Mouse (Mus musculus): ENCODE measurements at regions not wholly inside any gene's neighbourhood (a gene's known extent, or its start where the extent isn't known, plus 50 kb on each side); places are given as distances from the start of the nearest gene placed in this dataset.

DNA sequence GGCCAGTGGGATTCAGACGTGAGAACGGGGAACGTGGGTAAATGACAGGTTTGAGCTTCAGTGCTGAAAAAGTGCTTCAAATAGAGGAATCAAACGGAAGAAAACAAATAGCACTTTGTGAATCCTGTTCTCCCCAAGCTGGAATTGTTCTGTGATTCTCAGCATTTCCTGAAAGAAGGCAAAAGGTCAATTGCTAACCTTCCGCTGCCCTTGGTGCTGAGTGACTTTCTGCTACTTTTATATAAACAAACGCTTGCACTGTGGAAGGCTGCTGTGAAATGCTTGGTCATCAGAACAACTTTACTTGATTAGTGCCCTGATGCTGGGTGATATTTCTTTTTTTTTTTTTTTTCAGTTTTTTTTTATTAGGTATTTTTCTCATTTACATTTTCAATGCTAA is 192.3 kb upstream of the Chl1 start:
- DNase-seq: no peak

DNA sequence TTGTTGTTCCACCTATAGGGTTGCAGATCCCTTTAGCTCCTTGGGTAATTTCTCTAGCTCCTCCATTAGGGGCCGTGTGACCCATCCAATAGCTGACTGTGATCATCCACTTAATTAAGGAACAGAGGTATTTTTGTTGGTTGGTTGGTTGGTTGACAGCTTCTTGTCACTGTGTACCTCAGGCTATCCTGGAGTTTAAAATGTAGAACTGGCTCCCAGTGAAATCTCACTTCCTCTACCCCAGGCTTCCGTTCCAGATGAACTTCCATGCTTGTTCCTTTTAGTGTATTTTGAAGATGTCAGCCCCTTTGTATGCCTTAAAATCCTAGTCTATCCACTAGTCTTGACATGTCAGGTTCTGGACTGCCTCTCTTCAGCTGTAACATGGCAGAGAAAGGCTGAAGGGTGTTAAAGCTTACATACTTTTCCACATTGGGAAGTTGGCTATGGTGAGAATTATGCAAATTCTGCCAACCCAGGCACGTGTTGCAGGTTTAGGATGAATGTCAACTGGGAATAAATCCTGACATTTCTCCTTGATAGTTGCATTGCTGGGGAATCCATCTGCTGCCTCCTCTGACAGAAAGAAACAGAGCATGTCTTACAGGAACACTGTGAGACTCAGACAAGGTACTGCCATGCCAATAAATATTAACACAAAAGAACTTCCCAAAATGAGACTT is 191.6 kb upstream of the Chl1 start:
- DNase-seq: no peak

DNA sequence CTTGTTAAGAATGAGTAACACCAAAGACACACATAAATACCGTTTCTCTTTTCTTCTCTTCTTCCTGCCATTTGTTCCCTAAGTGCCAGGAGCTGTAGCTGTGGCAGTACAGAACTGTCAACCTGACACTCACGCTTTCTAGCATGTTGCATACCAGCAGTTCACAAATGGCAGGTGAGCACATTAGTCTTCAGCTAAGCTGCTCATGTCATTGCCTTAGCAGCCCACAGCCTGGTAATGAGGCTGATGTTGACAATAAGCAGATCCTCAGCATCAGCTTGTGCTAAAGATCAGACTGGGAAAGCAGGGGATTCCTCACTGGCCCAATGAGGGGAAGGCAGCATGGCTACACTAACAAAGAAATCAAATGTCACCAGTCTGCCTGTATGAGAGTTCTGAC is 190.4 kb upstream of the Chl1 start:
- no peak for DNase-seq

DNA sequence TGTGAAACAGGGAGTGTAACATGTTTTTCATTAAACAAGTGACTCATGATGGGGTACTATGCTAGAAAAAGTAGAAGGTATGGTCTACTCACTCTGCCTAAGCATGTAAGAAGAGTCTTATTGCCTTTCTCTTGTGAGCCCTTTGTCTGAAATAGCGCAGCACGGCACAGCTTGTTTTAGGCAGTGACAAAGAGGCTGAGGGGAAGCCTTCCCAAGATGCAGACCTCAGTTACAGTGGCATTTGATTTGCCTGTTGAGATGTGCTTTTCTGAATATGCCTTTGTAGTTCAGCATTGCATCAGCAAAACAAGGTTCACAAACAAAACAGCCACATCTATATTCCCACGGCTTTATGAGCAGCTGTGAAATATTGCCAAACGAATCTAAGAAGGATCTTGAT is 189.8 kb upstream of the Chl1 start:
- no peak for DNase-seq

DNA sequence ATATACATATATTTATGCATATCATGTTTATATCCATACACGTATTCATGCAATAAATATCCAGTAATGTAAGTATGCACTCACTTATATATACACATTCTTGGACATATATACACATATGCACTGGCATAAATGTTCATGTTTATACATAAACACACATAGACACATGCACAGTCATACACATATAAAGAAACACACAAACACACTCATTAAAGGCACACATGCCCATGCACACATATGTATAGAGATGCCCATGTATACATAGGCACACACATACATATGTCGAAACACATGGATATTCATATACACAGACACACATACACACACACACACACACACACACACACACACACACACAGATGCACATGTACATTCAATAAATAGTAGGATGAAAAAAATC is 189.3 kb upstream of the Chl1 start:
- DNase-seq: no peak

DNA sequence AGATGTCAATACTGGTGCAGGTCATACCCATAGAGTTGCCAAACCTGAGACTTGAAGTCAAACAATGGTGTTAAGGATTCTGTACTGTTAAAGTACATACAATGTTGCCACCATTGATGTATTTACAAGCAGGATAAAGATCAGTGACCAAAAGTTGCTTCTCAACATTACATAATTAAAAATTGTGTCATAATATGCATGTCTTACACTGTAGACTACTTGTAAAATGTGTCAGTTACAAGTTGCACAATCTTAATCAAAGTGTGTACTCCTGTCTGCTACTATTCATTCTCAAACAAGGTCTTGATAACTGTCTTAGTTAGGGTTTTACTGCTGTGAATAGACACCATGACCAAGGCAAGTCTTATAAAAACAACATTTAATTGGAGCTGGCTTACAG is 187.9 kb upstream of the Chl1 start:
- DNase-seq: no peak

DNA sequence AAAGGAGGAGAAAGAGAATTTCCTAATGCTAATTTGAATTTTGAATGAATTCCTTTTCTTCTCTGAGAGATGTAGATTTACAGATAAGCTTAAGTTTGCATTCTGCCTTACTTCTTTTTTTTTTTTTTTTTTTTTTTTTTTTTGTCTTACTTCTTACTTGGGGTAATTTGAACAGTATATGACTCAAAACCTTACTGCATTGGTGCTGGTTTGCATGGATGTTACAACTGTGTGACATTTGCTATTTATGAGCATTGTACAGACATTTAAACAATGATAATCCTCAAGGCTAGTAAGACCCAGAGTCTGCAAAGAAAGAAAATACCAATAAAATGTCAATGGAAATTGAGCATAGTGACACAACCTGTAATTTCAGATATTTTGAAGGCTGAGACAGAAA is 174.7 kb upstream of the Chl1 start:
- no peak for DNase-seq

DNA sequence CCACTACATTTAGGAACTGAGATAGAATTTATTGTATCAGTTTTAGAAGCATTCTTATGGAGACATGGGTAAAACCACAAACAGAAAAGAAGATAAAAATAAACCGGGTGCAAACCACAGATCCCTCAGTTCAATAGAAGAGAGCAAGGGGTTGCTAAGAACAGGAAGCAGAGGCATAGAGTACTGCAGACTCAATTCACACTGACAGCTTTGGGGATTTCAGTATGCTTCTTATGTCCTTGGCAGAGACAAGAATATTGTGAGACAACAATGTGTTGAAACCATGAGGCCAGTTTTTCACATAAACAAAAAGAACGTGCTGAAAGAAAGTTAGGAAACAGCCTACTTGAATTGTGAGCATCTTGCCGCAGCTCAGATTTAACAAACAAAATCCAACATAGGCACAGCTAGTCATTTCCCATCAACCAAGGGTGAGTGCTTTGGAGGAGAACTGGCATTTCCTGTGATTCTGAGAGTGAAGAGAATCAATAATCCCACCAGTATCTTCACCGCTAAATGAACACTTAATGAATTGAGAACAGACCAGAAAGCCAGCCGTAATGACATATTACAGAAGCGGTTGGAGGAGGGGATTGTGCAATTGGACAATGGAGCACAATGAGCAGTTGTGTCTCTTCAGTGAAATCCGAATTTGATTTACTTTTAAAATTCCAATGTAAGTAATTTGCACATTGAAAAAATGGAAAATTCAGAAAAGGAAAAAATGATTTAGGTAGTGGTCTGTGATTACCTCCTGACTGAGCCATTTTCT is 170.2 kb upstream of the Chl1 start:
- no peak for DNase-seq

DNA sequence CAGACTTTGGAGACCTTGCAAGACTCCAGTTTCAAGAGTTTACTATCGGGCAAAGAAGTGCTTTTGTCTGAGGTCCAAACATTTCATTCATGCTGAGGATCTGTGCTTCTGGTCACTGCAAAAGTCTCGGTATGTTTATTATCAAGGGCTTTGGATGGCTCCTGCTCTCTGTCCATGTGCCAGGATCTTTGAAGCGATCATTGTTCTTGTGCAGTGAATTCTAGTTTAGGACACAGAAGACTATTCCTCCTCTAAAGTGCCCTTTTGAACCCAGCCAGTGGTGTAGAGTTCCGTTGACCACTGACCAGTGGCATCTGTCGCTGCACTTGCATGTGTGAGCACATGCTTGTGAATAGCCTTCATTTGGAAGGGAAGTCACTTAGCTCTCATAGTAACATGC is 166.9 kb upstream of the Chl1 start:
- DNase-seq: no peak

DNA sequence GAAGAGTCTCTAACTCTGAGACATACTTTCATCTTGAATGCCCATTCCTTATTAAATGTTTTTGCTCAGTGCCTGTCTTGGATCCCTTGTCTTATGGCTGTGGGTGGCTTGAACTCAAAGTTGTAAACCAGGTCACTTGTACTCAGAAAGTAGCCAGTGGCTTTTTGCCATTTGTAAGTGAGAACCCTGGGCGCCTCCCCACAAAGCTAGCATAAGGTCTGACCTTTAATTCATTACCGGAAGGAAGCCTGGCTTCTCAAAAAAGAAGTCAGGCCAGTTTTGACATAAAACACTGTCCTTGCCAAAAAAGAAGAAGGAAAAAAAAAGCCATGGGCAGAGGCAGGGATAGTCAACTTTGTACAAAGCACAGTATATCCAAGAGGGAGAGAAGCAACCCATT is 166.0 kb upstream of the Chl1 start:
- no peak for DNase-seq

DNA sequence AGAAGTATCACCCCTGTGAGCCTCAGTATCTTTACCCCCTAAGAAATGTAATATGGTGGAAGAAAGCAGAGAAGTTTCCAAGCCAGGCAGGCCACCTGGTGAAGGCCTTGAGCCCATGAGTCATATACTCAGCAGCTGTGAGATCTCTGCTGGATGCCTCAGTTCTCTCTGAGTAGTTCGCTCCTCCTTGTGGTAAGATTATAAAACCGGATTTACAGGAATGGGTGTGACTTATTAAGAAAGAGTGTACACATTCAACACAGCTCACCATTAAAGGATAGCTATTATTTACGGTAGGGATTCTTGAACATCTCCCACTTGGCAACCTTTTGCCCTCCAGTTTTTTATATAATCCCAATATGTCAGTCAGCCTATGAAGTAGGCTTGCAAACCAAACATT is 165.2 kb upstream of the Chl1 start:
- no peak for DNase-seq

DNA sequence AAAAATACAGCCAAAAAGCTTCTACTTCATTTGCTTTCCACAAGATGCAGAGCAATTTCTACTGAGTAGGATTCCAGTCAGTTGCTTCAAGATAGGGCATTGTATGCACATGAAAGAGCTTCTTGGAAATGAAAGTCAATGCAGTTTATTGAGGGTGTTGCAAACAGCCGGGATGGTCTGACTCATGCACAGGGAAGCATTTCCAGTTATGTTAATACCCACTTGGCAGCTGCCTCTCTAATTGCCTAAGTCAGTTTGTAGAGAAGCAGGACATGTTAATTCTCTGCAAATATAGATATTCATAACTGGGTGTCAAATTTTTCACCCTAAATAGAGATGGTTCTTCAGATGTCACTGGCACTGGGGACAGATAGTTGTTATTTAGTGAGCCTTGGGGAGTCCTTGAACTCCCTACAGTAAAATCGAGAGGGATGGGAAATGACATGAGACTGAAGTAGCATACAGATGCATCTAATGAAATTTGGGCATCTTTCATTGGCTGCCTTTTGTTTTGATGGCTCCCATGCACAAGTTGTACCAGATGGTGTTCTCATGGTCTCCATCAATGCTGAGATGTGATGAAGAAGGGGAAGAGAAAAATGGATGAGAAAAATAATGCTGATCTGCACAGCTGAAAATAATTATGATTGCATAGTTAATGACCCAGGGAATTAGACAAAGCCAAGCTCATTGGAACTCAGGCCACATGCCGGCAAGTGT is 157.8 kb upstream of the Chl1 start:
- no peak for DNase-seq

DNA sequence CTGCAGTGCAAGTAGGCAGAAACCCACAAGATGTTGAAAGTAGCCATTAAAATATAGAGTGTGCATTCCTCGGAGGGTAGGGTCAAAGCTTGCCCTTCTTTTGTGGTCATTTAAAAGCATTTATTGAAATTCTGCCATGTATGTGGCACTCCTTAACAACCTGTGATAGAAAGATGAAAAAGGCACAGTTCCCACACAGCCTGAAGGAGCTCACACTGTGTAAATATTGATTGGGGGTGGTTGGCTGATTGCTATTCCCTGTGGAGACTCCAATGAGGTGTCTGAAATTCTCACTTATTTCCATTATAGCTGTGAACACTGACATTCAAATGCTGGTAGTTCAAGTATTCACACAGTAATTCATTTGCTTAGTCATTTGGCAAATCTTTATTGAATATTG is 157.0 kb upstream of the Chl1 start:
- no peak for DNase-seq

DNA sequence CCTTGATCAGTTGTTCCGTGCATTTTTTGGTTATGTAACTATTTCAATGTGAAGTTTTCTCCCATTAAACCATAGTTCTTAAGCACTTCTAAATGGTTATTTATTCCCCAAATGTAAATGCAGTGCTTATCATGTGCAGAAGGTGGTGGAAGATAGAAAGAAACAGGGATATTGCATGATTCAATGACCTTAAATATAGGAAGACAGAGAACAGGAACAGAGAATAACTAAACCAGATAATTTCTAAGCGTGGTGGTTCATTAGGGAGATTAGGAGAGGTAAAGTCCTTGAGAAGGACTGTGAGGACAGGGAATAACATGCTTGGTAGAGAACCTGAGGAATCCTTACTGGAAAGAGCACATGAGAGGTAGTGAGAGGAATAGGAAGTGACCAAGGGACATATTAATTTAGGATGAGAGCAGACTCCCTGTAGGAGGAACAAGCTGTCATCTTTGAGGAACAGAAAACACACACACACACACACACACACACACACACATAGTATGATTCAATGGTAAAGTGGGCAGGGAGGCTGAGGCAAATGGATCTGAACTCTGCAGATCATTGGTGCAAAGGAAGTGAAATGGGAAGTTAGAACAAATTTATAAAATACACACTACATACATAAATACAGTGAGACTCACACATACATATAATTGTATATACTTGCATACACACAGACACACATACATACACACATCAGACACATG is 143.4 kb upstream of the Chl1 start:
- DNase-seq: no peak

DNA sequence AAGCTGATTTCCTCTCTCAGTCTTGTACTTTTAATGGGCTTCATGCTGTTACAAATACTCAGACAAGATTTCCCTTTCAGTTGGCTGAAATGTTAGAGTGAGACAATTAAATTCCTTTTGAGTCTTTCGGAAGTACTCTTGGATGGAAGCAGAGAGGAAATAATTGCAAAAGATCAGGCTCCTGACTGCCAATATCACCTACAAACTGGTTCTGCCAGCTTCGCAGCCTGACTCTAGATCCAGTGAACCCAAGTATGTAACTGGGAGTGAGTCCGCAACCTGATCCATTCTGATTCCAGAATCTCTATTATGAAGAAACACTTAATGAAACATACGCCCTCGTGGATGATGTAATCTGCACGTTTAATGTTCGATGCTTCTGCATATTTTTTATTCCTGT is 135.4 kb upstream of the Chl1 start:
- DNase-seq: no peak

DNA sequence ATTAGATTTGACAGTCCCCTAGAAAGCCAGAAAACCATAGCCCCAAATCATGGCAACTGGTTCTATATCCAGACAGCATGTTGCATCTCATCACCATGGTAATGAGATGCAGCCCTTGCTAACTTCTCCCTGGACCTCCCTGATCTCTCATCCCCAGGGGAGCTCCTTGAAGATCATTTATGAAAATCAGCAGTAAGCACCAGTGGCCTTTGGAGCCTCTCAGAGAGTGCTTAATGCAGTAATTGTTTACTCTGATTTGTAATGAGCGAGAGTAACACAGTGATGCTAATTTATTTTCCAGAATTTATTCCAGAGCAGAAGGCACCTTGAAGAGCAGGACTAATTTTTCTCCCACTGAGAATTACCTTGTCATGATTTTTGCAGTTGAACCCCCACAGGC is 133.1 kb upstream of the Chl1 start:
- DNase-seq: no peak

DNA sequence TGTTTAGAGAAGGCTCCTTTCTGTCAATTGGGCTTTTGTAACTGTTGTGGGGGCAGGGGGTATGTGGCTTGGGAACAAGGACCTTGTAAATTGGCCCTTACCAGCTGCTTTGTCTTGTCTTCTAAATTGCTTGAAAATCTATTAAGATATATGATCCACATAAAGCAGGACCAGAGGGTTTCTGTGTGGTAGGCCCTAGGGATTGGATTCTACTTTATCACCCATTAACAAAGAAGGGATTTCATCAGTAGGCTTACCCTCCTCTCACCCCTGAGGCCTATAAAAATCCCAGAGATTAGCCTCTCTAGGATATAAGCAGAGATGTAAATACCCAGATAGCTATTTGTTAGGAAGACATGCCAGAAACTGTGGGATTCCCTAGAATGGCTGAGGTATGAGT is 132.3 kb upstream of the Chl1 start:
- DNase-seq: no peak

DNA sequence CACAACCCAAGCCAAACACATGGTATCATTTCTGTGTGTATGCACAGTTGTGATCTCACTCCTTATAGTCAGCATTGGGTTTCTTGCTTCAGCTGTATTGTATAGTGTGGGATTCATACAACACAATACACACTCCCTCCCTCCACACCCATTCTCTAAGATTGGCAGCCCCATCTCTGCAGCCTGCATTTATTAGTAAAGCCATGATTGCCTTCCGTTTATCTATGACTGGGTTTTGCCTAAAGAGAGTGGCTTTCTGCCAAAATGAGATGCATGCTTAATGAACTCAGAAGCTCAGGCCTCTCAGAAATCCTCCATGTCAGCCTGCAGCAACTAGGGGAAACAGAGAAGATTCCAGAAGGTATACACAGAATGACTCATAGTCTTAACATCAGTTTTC is 129.4 kb upstream of the Chl1 start:
- no peak for DNase-seq

DNA sequence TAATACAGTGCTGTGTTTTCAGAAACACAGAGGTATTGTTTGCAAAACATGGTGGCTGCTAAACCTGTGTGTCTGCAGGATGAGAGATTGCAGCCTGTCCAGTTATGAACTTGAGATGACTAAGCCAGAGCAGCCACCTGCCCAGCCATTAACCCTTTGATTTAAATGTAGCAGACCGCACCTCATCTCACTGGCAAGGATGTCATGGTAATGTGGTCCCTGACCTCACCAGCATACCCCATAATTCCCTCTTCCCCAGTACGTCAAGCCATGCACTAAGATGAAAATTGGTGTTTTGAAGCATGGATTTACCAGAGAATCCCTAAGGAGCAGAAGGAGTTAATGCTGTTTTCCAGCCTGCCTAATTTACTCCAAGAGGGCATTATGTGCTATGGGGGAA is 128.5 kb upstream of the Chl1 start:
- no peak for DNase-seq

DNA sequence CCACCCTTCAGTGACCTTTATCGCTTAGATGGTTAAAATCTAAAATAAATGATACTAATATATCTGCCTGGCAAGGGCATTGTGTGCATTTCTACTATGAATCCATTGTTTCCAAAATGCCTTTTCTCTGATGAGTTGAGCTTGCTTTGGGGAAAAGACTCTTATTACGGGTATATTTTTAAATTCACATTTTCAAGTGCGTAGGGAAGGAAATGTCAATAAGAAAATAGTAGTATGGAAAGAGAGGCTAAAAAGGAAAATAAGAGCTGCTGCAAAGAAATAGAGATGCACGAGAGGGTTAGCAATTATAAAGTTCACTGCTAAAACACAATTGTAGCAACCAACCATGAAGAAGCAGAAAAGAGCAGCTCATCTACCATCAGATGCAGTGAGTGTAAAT is 123.8 kb upstream of the Chl1 start:
- DNase-seq: no peak

DNA sequence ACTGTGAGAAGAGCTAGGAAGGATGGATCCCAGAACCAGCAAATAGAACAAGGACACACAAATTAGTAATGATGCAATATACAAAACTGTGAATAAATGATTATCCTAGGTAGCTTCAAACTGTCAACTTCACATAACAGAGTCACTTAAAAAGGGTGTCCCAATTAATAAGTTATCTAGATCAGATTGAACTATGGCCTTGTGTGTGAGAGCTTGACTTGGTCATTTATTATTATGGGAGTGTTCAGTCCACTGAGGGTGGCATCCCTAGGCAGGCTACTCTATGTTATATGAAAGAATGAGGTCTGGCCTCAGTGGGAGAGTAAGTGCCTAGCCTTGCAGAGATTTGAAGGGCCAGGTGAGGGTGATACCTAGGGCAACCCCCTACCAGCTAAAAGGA is 104.4 kb upstream of the Chl1 start:
- DNase-seq: no peak

DNA sequence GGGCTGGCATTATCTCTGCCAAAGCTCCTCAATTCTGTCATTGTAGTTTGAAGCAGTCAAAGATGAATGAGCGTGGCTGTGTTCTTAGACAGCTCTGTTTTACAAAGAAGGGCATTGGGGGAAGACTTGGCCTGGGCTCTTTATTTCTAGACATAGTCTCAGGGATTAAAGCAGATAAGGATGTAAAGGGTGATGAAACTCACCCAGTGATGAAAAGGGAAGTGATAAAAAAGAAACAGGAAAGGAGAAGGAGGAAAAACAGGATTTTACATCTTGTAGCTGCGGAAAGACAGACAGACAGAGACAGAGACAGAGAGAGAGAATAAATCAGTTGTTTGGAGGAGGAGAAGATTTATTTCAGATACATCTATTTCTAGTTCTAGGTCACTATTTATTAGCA is 95.5 kb upstream of the Chl1 start:
- no peak for DNase-seq

DNA sequence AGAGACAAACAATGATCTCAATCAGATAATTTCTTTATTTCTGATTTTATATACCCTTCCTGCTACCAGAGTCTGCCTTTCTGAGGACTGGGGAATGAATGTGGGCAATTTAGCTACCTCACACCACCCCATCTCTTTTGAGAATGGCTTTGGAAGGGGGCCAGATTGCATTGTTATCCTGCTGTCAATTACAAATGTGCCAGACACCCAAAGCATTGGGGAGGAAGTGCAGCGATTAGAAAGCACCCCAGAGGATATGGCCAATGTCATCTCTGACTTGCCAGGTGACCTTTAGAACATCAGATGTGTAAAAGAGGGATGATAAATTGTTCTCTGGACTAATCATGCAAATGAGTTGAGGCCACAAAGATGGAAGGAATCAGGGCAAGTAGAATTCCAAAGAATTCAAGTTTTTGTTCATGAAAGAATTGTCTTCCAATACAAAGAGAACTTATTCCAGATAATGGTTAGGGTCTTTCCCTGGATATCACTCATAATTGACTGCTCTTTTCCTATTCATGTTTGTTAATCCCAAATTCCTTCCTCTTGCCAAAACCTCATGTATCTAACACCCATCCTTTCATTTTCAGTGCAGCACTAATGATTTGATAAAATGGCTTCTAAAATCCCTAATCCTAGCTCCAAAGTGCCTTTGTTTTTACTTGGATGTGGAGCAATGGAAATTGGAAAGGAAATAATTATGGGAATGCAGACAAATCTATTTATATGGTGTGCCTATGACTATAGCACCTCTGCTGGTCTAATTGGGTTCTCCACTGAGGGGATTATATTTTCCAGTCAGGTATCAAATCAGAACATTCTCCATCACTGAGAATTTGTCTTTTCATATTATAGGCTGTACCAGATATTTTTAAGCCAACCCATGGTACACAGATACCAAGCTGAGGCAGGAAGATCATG is 89.1 kb upstream of the Chl1 start:
- DNase-seq: no peak
